Mouse (Mus musculus) intestine, embryonic 15.5 days (tissue): Measurements from ENCODE around the gene Esr1. TPM values are rescaled to one million over a fixed set of nuclear protein-coding genes. Genes with fewer than 3 reads are reported as not detected.

ENCODE experiments used
- ATAC-seq: fragments of 200-750 bp; cut with Nextera tagmentation; 2 replicates; pipeline ENCODE4 v1.8.0; 2017; ENCODE audit warnings: moderate TSS enrichment, moderate library complexity
- H3K27ac ChIP-seq: fragments of 300-500 bp; sonication (generic); 2 replicates; pipeline ENCODE4 v1.5.1; 2015; ENCODE audit warnings: mild to moderate bottlenecking, inconsistent platforms
- H3K27me3 ChIP-seq: fragments of 300-500 bp; sonication (generic); replicated peaks from 2 replicates; pipeline ENCODE4 v1.6.1; 2015; ENCODE audit warnings: inconsistent platforms
- H3K36me3 ChIP-seq: fragments of 300-500 bp; sonication (generic); 2 replicates; pipeline ENCODE4 v1.6.1; 2015; ENCODE audit warnings: inconsistent platforms
- H3K4me1 ChIP-seq: fragments of 300-500 bp; sonication (generic); replicated peaks from 2 replicates; pipeline ENCODE4 v1.6.1; 2015; ENCODE audit warnings: inconsistent platforms
- H3K4me2 ChIP-seq: fragments of 300-500 bp; sonication (generic); replicated peaks from 2 replicates; pipeline ENCODE4 v1.6.1; 2015; ENCODE audit warnings: mild to moderate bottlenecking, inconsistent platforms
- H3K4me3 ChIP-seq: fragments of 300-500 bp; sonication (generic); replicated peaks from 2 replicates; pipeline ENCODE4 v1.5.1; 2015; ENCODE audit warnings: inconsistent platforms
- H3K9ac ChIP-seq: fragments of 300-500 bp; sonication (generic); 2 replicates; pipeline ENCODE4 v1.6.1; 2015; ENCODE audit warnings: inconsistent platforms
- H3K9me3 ChIP-seq: fragments of 300-500 bp; sonication (generic); 2 replicates; pipeline ENCODE4 v1.6.1; 2016; ENCODE audit warnings: inconsistent platforms
- WGBS: fragments of 180-500 bp; shearing (Covaris S2); methylation state at CpG from one replicate; pipeline ENCODE4 v1.1.7; 2015; 5-methylcytosine and 5-hydroxymethylcytosine counted together
- polyA plus RNA-seq: library from polyadenylated mRNA; unstranded; fragments of >200 nt; fragmentation: Nextera tagmentation; extraction: Ambion mirVana; gene quantifications from 2 replicates; pipeline ENCODE4 v1.2.1, GENCODE M21; 2015

Esr1 gene
- polyA plus RNA-seq, 1 experiment from 2014 or later = 0.59 TPM

GRCm38 (mm10) chr10:5029883-5030282, 418.5 kb downstream of the Esr1 start:
- 89% methylated on average over 1 of the region's 1 CpGs for WGBS
- Histone ChIP-seq H3K27me3 (no peaks in the 10 kb centered on the region), H3K4me1 (no peaks in the 10 kb centered on the region), H3K9ac (no peak overlapping the region), H3K4me2 (no peak overlapping the region), H3K9me3 (no peaks in the 10 kb centered on the region), H3K27ac (no peak overlapping the region), H3K4me3 (no peak overlapping the region), H3K36me3 (no peaks in the 10 kb centered on the region)
- no peak for ATAC-seq

- no peaks in the 10 kb centered on the region for H3K36me3 ChIP-seq
Observed at GRCm38 (mm10) chr10:5032192-5033048, 421.0 kb downstream of the Esr1 start.

DNA sequence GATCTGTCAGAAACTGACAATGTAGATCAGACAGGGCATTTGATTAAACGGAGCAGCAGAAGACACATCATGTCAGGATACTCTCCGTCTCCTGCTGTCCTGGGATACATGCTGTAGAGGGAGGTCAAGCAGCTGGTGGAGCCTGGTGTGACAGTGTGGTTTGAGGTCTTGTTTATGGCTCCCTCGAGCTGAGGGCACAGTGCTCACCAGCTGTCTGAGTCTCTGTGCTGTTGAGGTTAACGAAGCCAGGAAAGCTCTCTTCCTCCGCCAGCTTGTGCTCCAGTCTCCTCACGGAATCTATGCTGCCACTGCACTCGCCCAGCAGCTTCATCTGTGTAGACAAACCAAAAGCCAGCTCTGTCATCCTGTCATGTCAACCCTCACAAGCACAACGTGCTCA, 429.9 kb downstream of the Esr1 start:
- Histone ChIP-seq H3K9ac (no peak overlapping the region), H3K4me1 (no peaks in the 10 kb centered on the region), H3K4me3 (no peak overlapping the region), H3K36me3 (peaks cover 10% of the 10 kb centered on the region; the same call in 1 of the 2 replicates), H3K27ac (no peak overlapping the region), H3K4me2 (no peak overlapping the region), H3K27me3 (no peaks in the 10 kb centered on the region), H3K9me3 (no peaks in the 10 kb centered on the region)
- no peak for ATAC-seq
- WGBS = 73% methylated on average over 8 of the region's 8 CpGs

More at GRCm38 (mm10) chr10:5032192-5033048, 421.0 kb downstream of the Esr1 start:
- Histone ChIP-seq H3K4me3 (no peak overlapping the region), H3K4me2 (no peak overlapping the region), H3K27me3 (no peaks in the 10 kb centered on the region), H3K9me3 (no peaks in the 10 kb centered on the region), H3K27ac (no peak overlapping the region), H3K4me1 (no peaks in the 10 kb centered on the region), H3K9ac (no peak overlapping the region)
- WGBS = 86% methylated on average over 15 of the region's 15 CpGs
- ATAC-seq = no peak

DNA sequence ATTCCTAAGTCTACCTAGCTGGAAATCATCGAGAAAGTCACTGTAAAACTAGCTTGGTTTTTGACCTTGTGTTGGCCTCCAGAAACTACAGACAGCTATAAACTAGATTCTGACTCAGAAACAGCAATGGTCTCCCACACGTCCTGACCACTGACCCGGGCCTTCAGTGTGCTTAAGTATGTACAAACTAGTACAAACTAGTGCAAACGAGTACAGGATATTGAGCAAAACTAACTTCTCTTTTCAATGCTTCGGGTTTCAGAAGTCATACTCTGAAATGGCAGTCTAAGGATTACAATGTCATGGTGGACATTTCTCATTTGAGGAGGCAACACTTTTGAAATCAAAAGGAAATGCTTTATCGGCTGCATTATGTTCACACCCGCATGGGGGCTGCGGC, 433.1 kb downstream of the Esr1 start:
- no peak overlapping the region for H3K4me3 ChIP-seq
- no peak overlapping the region for H3K27ac ChIP-seq
- no peaks in the 10 kb centered on the region for H3K4me1 ChIP-seq
- H3K27me3 ChIP-seq = no peaks in the 10 kb centered on the region
- H3K9me3 ChIP-seq = no peaks in the 10 kb centered on the region
- H3K36me3 ChIP-seq = peaks cover 16% of the 10 kb centered on the region; the same call in 1 of the 2 replicates
- ATAC-seq = no peak
- H3K9ac ChIP-seq = no peak overlapping the region
- WGBS = 84% methylated on average over 8 of the region's 8 CpGs
- no peak overlapping the region for H3K4me2 ChIP-seq

DNA sequence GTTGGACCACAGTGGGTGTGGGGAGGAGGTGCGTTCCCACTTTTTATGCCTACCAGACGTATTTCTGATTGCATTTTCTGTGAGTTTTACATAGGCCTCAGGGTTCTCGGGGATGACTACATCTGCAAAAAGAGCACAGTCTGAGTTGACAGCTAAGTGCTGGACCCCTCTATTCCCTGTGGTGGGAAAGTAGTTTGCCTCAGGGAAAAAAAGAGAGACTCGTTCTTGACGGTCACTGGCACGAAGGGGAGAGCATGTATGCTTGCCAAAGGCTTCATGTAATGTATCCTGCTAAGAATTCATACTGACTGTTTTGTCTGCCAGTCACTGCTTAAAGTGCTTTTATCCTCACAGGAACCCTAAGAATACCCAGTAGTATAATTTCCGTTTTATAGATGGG, 433.8 kb downstream of the Esr1 start:
- no peak overlapping the region for H3K9ac ChIP-seq
- no peaks in the 10 kb centered on the region for H3K9me3 ChIP-seq
- no peak overlapping the region for H3K4me3 ChIP-seq
- ATAC-seq = no peak
- H3K4me2 ChIP-seq = no peak overlapping the region
- WGBS = 88% methylated on average over 7 of the region's 7 CpGs
- H3K4me1 ChIP-seq = no peaks in the 10 kb centered on the region
- H3K27me3 ChIP-seq = no peaks in the 10 kb centered on the region
- peaks cover 16% of the 10 kb centered on the region; the same call in 1 of the 2 replicates for H3K36me3 ChIP-seq
- H3K27ac ChIP-seq = no peak overlapping the region

DNA sequence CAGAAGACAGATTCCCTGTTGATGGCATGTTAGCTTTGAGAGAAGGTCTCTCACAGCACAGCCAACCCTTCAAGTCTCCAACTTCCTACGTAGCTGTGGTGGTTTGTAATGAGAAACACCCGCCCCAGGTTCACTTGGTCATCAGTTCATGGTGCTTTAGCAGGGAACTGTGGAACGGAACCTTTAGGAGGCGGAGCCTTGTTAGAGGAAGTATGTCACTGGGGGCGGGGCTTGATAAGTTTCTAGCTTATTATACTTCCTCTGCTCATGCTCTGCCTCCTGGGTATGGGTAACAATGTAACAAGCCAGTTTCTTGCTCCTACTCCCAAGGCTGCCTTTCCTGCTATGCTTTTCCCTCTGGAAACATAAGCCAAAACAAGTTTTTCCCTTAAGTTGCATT, 434.3 kb downstream of the Esr1 start:
- no peaks in the 10 kb centered on the region for H3K4me1 ChIP-seq
- WGBS = 90% methylated on average over 5 of the region's 5 CpGs

More for the DNA sequence above, 434.3 kb downstream of the Esr1 start:
- no peak overlapping the region for H3K27ac ChIP-seq
- peaks cover 14% of the 10 kb centered on the region; the same call in 1 of the 2 replicates for H3K36me3 ChIP-seq
- ATAC-seq = no peak
- H3K9ac ChIP-seq = no peak overlapping the region
- H3K4me3 ChIP-seq = no peak overlapping the region
- H3K4me2 ChIP-seq = no peak overlapping the region
- H3K27me3 ChIP-seq = no peaks in the 10 kb centered on the region
- H3K9me3 ChIP-seq = no peaks in the 10 kb centered on the region

Other genes starting within 250 kb of the Esr1 start
- 11.7 and 12.0 TPM in 2 replicates for gene Zbtb2, start 223.5 kb upstream of the Esr1 start, polyA plus RNA-seq
- 44.9 and 50.1 TPM in 2 replicates for gene Rmnd1, start 179.2 kb upstream of the Esr1 start, polyA plus RNA-seq
- 16.4 and 16.6 TPM in 2 replicates for gene Armt1, start 179.1 kb upstream of the Esr1 start, polyA plus RNA-seq
- gene Ccdc170, start 129.1 kb upstream of the Esr1 start, polyA plus RNA-seq = 0.08 and 0.09 TPM in 2 replicates